Mouse (Mus musculus): Measurements from ENCODE around the gene Rcn3. TPM values are rescaled to one million over a fixed set of nuclear protein-coding genes. Genes with fewer than 3 reads are reported as not detected.

Gene Rcn3
- total RNA-seq, 2 experiments from 2014 or later: 76.5 to 83.4 TPM

- DNase-seq: no peak
- intact Hi-C loops (cut with DNase I): no loop called here
Observed at GRCm38 (mm10) chr7:45077322-45077721, 14.7 kb downstream of the Rcn3 start.

- no peak for DNase-seq
- intact Hi-C loops (cut with DNase I): no loop called here
Observed at GRCm38 (mm10) chr7:45076501-45076900, 15.5 kb downstream of the Rcn3 start.

DNA sequence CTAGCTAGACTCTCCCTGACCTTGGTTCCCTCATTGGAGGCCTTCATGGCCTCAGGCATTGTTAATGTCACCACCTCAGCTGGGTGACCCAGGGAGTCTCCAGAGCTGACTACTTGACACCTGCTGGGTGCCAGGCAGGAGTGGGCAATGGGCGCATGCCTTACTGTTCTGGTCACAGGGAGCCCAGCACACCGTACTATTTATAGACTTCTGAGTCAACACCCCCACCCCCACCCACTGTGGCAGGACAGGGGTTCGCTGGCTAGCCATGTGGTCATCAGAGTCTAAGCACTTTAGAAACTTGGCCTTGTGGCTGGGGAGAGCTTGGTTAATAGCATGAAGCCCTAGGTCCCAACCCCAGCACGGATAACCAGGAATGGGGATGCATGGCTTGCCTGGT, 16.6 kb downstream of the Rcn3 start:
- intact Hi-C loops (cut with DNase I): no loop called here
- peak; percentile 62 to 69 for DNase-seq

GRCm38 (mm10) chr7:45073949-45074348, 18.1 kb downstream of the Rcn3 start:
- no peak for DNase-seq
- intact Hi-C loops (cut with DNase I): no loop called here

DNA sequence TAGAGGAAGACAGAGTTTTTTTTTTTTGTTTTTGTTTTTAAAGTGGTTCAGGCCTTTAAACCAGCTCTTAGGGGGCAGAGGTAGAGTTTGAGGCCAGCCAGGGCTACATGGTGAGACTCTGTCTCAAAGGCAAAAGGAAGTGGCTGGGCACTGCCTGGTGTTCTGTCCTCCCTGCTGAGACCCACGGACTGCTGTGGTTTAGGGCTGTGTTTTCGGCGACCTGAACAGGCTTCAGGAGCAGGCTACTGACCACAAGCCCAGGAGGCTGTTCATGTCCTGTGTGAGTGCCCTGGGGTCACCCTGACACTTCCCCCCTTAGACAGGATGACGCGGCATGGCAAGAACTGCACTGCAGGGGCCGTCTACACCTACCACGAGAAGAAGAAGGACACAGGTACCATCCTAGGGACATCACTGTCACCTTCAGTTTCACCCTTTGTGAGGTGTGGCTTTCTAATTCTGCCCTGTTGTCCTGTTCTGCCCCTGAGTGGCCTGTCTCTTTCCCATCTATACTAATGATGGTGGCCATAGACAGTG, 18.8 kb downstream of the Rcn3 start:
- DNase-seq: no peak
- intact Hi-C loops (cut with DNase I): no loop called here

DNA sequence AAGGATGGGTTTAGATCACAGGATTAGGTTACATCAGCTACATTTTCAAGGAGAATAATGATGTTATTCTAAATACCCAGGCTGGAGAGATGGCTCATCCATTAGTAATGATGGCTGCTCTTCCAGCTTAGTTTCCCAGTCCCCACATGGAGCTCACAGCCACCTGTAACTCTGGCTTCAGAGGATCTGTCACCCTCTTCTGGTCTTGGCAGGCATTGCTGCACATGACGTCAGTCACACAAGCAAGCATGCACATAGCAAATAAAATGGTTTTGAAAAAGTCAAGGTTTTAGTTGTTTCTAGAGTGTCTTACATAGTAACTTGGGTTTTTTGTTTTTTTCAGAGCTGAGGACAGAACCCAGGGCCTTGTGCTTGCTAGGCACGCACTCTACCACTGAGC, 19.8 kb downstream of the Rcn3 start:
- intact Hi-C loops (cut with DNase I): no loop called here
- no peak for DNase-seq

GRCm38 (mm10) chr7:45069671-45070070, 22.4 kb downstream of the Rcn3 start:
- intact Hi-C loops (cut with DNase I): loop anchor here (2.0 kb wide), 1 partner anchor 85 kb away; no protein-coding TSS in a partner anchor

DNA sequence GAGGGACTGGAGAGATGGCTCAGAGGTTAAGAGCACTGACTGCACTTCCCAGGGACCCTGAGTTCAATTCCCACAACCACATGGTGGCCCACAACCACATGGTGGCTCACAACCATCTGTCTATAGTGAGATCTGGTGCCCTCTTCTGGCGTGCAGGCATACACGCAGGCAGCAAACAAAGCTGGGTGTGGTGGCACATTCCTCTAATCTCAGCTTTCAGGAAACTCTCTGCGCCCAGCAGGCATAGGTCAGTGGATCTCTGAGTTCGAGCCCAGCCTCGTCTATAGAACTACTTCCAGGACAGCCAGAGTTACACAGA, 24.1 kb downstream of the Rcn3 start:
- peak; percentile 61 to 63 for DNase-seq
- intact Hi-C loops (cut with DNase I): loop anchor here (2.0 kb wide), 1 partner anchor 83 kb away; no protein-coding TSS in a partner anchor

More at GRCm38 (mm10) chr7:45069671-45070070, 22.4 kb downstream of the Rcn3 start:
- peak in 1 of 2 experiments; percentile 22 for DNase-seq

- intact Hi-C loops (cut with DNase I): no loop called here
- no peak for DNase-seq
Observed at GRCm38 (mm10) chr7:45067190-45067999, 24.6 kb downstream of the Rcn3 start.

DNA sequence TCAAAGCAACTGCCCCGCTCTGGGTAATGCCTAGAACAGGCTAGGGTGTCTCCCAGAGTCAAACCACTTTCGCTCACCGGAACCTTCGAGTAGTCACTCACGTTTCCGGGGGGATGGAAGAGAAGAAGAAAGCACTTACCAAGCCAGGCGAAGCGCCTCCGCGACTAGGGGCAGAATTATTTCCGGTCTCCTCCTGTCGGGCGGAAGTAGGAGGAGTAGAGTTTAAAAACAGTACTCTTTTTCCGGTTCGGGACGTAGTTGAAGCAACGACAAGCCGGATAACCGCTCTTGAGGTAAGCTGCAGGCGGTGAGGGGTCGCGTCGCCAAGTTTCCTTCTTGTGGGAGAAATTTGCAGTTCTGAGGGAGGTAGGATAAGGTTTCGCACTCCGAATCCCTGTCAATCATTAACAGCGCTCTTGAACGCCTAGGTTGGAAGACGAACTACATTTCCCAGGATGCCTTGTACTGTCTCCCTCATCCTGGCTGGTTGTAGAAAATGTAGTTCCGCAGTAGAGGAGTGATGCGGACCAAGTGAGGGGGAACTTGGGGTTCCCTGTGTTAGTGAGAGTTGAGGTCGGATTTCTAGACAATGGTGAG, 29.7 kb downstream of the Rcn3 start, which contains the start of the genes Nosip and Prrg2:
Gene Nosip (plus strand): TSS at position 191 of the 597 bp plus-strand sequence.
Gene Prrg2 (minus strand): TSS at position 439 of the 597 bp plus-strand sequence.
- intact Hi-C loops (cut with DNase I): loop anchor here (2.0 kb wide), 1 partner anchor 42 kb away; no protein-coding TSS in a partner anchor

GRCm38 (mm10) chr7:45061532-45062075, 30.4 kb downstream of the Rcn3 start:
- DNase-seq: peak in 1 of 2 experiments; percentile 35
- intact Hi-C loops (cut with DNase I): loop anchor here (2.0 kb wide), 1 partner anchor 41 kb away; no protein-coding TSS in a partner anchor

More for the DNA sequence above, 29.7 kb downstream of the Rcn3 start, which contains the start of the genes Nosip and Prrg2:
- peak; percentile 98 for DNase-seq

GRCm38 (mm10) chr7:45060632-45061122, 31.3 kb downstream of the Rcn3 start:
- intact Hi-C loops (cut with DNase I): no loop called here
- no peak for DNase-seq

DNA sequence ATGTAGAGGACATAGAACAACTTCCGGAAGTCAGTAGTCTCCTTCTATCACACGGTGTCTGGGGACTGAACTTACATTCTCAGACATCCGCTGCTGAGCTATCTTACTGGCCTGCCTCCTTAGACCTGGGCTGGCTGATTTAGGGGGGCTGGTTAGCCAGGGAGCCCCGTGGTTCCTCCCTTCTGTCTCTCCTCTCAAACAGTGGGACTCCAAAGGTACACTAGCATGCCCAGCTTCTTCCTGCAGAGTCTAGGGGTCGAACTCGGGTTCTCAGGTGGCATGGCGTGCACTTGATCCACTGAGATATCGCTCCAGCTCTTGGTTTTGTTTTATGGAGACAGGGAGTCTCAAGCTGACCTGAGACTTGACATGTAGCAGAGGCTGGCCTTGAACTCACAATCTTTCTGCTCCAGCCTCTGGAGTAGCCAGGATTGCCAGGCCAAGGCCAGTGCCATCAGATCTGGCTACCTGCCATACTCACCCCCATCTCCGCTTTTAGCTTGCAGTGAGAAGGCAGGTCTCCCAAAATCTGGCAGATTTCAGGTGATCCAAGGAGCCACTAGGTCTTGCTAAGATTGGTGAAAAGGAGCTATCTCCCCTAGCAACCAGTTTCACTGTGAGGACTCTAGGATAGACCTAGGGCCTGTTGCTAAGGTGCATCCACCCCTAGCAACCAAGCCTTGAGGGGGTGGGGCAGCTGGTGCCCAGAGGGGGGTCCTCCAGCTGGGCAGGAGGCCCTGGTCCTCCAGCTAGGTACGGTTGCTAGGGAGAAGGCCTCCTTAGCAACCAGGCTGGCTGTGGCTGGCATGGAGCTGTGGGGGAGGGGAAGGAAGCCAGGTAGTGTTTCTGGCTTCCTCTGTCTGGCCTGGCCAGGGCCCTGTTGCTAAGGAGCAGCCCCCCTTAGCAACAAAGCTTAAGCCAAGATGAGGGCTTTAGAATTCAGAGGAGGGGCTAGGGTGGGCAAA, 33.1 kb downstream of the Rcn3 start:
- intact Hi-C loops (cut with DNase I): no loop called here
- DNase-seq: no peak

GRCm38 (mm10) chr7:45056972-45057348, 35.1 kb downstream of the Rcn3 start:
- intact Hi-C loops (cut with DNase I): no loop called here
- DNase-seq: no peak

- DNase-seq: no peak
- intact Hi-C loops (cut with DNase I): no loop called here
Observed at GRCm38 (mm10) chr7:45056329-45056971, 35.6 kb downstream of the Rcn3 start.

- intact Hi-C loops (cut with DNase I): loop anchor here (2.0 kb wide), 1 partner anchor 33 kb away; no protein-coding TSS in a partner anchor
- DNase-seq: peak; percentile 95 to 96
Observed at GRCm38 (mm10) chr7:45053931-45054510, 38.0 kb downstream of the Rcn3 start.

DNA sequence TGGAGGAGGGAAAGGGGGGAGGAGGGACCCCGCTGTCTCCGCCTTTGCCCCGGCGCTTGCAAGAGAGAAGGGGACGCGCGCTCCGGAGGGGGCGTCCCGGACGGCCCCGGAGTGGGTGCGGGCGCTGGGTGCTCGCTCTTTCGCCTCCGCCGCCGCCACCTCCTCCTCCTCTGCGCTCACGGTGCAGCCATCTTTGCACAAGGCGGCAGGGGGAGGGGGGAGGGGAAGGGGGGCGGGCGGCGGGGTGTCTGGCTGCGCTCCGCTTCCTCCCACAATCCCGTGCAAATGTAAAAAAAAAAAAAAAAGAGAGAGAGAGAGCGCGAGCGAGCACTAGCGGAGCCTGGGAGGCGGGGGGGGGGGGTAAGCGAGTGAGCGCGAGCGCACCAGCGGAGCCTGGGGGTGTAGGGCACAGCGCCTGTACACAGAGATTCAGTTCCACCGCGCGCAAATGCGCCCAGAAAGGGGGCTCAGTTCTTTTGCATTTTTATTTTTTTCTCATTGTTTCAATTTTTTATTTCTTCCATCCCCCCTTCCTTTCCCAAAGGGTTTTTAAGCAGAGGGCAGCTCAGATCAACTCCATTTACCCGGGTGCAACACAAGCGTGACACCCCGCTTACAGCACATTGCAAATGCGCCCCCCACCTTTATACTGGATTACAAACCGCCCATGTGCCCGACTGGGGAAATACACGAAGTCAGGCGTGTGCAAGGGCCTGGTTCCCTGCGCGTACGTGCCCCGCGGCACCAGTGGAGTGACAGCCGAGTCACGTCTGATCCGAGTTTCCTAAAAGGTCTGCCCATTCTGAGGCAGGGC, 38.7 kb downstream of the Rcn3 start:
- intact Hi-C loops (cut with DNase I): loop anchor here (2.0 kb wide), 1 partner anchor 33 kb away; no protein-coding TSS in a partner anchor
- DNase-seq: peak; percentile 76 to 84

DNA sequence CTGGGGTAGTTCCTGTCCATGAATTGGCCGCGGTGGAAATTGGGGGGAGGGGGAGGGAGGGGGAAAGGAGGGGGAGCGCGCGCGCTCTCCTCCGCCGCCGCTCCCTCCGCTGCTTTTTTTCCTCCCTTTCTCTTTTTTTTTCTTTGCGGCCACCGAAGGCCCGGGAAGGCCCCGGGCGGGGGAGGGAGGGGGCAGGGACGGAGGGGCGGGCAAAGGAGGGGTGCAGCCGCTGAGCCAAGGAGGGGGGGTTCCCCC, 39.2 kb downstream of the Rcn3 start, which contains the start of gene Prr12:
Gene Prr12 (minus strand): TSS at position 20 of the 255 bp plus-strand sequence.
- intact Hi-C loops (cut with DNase I): loop anchor here (2.0 kb wide), 1 partner anchor 32 kb away; no protein-coding TSS in a partner anchor
- peak in 1 of 2 experiments; percentile 54 for DNase-seq

Data from heart, postnatal 10 days (tissue).